Mouse (Mus musculus) spleen, adult 2 months (tissue): Measurements from ENCODE around the gene Cabp2.

Source experiments
- CTCF ChIP-seq: fragments of 200-500 bp; IDR thresholded peaks from 2 replicates; pipeline ENCODE4 v1.5.1; 2011; ENCODE audit warnings: mild to moderate bottlenecking, inconsistent platforms; ENCODE audit not compliant: insufficient read depth, insufficient read length, insufficient replicate concordance; ENCODE audit errors: extremely low read depth
- POLR2A ChIP-seq: fragments of 200-500 bp; IDR thresholded peaks from 2 replicates; pipeline ENCODE4 v1.6.1; 2011; ENCODE audit warnings: low read depth, low read length, inconsistent platforms

- TF ChIP-seq CTCF (no peak), POLR2A (no peak)
Observed at GRCm38 (mm10) chr19:4134354-4134753, 53.0 kb downstream of the Cabp2 start.
